Mouse (Mus musculus): ENCODE measurements around the gene Iqsec2.

The Iqsec2 gene

DNA sequence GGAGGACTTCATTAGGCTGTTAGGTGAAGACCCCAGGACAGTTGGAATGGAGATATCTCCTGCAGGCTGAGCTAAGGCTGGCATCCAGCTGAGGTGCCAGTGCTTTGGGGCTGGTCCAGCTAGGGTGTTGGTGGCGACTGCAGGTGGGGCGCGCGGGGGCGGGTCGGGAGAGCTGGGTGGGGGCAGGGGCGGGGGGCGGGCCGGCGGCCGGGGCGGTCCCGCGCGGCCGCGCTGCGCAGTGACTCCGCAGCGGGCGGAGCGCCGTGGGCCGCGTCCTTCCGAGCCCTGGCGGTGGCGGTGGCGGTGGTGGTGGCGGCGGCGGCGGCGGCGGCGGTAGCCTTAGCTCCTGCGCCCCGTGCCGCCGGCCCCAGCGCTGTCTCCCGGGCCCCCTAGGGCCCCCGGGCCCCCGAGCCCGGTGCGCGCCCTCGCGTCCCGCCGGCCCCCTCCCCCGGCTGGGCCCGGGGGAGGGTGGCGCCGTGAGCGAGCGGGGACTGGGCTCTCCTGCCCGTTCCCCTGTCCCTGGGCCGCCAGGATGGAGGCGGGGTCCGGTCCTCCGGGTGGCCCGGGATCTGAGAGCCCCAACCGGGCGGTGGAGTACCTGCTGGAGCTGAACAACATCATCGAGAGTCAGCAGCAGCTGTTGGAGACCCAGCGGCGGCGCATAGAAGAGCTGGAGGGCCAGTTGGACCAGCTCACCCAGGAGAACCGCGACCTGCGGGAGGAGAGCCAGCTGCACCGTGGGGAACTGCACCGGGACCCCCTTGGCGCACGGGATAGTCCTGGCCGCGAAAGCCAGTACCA, at the start of gene Iqsec2:
Gene Iqsec2, plus strand, starts transcription at position 328 of the 801 bp plus-strand sequence.
- no peak for DNase-seq (ENCODE audit: low spot score)

DNA sequence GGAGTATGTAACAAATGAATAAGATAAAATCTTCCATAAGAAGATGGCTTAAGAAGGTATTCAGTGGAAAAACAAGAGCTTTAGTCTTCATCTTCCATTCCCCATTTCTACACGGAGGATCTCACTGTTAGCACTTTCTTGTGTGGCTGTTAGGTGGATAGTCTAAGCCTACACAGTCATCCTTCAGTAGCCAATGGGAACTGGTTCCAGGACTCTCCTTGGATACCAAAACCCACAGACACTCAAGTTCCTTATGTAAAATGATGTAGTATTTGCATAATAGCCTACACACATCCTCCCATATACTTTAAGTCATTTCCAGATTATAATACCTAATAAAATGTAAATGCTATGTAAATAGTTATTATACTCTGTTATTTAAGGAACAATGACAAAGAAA, 46.5 kb upstream of the Iqsec2 start:
- no peak for DNase-seq (ENCODE audit: low spot score)

DNA sequence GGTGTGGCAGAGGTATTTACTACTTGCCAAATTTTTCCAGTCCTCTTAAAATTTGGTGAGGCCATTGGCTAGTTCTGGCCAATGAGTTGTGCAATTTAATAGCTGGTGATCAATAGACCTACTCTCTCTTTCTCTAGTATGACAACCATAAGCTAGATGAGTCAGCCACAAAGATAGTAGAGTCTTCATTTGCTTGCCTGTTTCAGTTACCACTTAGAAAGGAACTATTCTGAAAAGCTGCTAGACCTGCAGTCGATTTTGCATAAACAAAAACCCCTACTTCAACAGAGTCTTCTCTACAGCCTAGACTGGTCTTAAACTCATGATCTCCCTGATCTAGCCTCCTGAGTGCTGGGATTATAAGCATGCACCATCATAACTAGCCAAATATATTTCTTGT, 22.4 kb upstream of the Iqsec2 start:
- no peak for DNase-seq (ENCODE audit: low spot score)

DNA sequence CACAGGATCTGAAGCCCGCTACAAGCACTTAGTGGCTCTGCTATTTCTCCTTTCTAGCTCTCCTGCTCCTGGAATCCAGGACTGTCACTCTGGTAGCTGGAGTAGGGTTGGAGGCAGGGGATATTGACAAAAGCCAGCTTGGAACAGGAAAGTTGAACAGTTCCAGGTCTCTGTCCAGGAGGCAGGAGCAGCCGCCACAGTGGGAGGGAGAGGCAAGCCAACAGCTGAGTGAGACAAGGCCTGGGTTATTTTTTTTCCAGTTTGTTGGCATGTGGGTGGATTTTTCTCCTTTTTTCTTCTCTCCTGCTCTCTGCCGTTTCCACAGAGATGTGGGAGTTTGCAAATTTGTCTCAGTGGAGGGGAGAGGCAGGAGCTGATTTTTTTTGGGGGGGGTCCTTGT, 13.3 kb upstream of the Iqsec2 start:
- no peak for DNase-seq (ENCODE audit: low spot score)

DNA sequence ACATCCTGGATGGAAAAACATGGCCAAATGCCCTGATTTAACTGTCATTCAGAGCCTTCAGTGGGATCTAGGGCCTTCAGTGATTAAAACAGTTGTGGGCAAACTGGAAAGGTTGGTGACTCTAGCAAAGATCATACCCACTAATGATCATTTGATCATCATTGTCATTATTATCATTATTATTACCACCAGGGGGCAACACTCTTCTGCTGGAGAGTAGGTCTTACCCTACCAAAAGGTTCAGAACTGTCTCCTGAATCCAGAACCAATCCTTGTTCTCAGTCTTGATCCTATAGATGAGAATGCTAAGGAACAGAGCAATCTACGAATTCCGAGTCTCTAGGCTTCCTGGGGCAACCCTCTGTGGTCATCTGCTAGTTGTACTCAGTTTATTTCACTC, 12.0 kb upstream of the Iqsec2 start:
- DNase-seq (ENCODE audit: low spot score), result no peak

DNA sequence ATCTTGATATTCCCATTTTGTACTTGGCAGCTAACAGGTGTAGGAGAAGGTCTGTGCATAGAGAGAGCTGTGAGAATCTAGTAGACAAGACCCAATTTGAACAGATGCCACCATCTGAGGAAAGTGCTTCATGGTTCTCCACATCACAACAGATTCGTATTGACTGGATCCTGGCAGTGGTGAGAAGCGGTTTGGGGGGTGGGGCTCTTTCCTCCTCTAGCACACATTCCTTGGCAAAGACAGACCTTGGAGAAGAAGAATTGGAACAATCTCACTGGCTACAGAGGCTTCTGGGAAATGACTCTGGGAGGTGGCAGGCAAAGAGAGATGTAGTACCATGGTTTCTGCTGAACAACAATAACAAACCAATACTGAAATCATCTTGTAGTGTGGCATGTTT, 8.9 kb upstream of the Iqsec2 start:
- no peak for DNase-seq (ENCODE audit: low spot score)

DNA sequence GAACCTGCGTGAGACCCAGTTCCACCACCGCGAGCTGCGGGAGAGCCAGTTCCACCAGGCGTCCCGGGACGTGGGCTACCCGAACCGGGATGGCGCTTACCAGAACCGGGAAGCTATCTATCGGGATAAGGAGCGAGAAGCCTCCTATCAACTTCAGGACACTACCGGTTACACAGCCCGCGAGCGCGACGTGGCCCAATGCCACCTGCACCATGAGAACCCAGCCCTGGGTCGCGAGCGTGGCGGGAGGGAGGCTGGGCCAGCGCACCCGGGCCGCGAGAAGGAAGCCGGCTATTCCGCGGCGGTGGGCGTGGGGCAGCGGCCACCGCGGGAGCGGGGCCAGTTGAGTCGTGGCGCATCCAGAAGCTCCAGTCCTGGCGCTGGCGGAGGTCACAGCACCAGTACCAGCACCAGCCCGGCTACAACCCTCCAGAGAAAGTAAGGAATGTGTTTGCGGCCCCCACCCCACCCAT, 710 bp downstream of the Iqsec2 start:
- no peak for DNase-seq (ENCODE audit: low spot score)

DNA sequence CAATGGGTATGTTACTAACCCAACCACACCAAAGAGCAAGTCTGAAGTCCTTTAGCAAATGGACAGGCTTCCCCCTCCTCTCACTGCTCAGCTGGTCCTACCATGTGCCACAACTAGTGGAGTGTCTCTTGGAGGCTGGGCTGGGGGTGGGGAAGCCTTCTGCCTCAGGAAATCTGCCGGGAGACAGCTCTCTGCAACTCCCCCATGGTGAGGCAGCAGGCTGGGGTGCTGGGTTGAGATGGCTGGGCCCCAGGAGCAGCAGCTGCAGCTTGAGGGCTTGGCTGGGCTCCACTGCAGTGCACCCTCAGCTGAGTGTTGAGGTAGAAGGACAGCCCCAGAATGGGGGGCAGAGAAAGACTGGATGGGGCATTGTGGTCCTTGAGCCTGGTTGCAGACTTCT, 2.1 kb downstream of the Iqsec2 start:
- no peak for DNase-seq (ENCODE audit: low spot score)

DNA sequence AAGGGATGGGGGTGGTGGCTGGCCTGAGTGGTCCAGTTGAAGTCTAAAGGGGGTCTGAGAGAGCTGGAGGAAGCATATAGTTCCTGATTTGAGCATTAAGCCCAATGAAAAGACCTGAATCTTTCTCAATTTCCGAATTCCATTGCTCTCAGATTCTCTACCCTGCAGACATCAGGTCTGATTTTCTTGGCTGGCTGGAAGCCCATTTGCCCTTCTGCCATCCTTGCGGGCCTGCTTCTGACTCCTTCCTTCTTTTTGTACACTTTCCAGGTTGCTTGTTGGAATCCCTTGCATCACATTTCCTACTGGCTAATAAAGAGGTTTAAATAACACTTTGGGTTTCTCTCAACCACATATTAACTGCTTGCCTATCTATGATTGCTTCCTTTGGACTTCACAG, 2.6 kb downstream of the Iqsec2 start:
- no peak for DNase-seq (ENCODE audit: low spot score)

DNA sequence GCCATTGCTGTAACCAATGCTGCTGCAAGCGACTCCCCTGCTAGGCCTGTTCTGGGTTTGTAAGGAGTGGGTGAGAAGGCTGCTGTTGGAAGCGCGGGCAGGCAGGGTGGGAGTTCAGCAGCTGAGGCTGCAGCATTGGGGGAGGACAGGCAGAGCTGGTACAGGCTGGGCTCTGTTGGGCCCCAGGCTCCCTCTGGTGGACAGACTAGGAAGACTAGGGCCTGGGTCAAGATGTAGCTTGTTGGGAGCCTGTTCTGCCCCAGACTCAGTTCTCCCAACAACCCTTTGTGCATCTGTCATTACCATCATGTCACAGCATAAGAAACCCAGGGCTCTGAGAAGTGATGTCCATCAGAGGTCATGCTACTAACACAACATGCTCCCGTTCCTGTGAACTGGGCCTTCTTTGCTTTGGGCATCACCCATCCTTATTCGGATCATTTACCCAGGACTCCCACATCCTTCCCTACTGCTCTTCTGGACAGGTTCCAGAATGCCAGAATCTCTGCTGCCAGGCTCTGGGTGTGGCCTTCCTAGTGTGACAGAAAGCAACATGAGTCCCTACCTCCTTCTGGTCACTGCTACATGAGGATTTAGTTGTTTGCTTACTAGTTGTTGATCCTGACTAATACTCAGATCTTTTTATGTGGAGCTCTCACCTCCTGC, 3.5 kb downstream of the Iqsec2 start:
- peak; percentile 57 for DNase-seq (ENCODE audit: low spot score)

DNA sequence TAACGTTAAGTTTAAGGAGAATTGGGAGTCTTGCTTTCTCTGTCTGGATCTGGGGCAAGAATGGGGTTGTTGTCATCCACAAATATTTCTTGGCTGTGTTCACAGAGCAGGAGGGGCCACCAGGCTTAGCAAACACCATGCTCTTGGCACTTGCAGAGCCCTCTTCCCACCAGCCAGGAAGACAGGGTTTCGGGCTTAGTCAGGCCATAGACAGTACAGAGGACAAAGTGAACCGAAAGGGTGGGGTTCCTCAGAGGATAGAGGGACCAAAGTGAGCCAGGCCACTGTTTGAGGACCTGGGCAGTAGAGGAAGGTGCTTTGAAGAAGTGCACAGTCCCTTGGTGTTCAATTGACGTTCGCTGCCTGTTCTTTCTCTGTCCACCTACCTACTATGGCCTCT, 4.6 kb downstream of the Iqsec2 start:
- peak; percentile 46 for DNase-seq (ENCODE audit: low spot score)

DNA sequence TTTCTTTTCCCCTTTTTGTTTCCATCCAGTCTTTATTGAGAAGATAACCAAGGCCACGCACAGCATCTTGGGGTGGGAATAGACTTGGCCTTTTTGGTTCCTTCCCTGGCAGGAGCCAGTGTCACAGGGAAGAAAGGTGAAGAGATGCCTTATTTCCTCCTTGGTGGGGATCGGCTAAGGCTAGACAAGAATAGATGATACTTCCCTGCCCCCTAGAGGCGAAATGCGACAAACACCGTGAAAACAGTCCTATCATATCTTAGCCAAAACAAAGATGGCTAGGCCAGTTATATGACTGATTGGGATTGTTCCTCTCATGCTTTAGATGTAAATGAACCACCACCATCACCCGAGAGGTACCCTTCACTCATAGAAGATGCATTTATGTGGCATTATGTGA, 7.6 kb downstream of the Iqsec2 start:
- peak; percentile 71 for DNase-seq (ENCODE audit: low spot score)

DNA sequence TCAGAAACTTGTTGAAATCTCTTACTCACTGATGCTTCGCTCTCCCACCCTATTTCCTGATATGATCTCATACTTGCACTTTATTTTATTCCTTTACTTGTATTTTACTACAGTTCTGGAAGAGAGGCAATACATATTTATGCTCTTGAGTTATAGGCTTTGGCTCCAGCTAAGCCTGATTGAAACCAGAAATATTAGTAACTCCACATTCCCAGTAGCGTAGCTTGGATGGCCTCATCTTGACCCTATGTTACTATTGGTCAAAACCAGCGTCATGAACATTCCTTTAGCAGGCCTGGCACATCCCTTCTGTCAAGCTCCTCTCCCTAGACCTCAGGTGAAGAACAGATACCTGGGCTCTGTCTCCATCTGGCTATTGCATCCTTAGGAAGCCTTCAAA, 14.2 kb downstream of the Iqsec2 start:
- DNase-seq (ENCODE audit: low spot score), result no peak

DNA sequence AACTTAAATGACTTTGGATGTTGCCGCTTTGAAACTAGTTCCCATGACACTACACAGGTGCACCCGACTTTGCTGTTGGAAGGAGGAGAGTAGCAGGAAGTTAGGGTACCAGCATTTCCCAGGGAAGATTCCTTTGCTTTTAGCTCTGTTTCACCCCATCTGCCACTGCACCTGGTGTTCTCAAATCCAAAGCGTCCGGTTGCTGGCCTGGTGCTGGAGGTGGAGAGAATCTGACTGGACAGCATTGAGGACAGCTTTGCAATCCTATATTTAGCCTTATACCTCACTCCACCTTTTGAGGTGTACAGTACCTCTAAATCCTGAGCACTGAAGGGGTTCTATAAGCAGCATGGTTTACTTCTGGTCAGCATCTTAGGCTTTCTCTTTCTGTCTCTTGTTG, 17.3 kb downstream of the Iqsec2 start:
- no peak for DNase-seq (ENCODE audit: low spot score)

DNA sequence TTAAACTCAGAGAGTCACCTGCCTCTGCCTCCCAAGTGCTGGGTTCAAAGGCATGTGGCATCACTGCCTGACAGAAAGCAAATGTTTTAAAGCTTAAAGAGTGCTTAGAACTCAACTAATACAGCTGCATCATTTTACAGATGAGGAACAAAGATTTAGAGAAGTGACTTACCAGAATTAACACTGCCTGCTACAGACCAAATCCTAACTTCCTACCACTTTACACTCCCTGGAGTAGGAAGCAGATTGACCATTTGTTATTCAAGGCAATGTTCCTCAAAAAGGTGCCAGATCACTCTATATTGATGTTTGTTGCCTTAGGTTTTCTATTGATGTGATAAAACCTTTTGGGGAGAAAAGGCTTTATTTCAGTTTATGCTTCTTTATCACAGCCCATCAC, 20.0 kb downstream of the Iqsec2 start:
- no peak for DNase-seq (ENCODE audit: low spot score)

DNA sequence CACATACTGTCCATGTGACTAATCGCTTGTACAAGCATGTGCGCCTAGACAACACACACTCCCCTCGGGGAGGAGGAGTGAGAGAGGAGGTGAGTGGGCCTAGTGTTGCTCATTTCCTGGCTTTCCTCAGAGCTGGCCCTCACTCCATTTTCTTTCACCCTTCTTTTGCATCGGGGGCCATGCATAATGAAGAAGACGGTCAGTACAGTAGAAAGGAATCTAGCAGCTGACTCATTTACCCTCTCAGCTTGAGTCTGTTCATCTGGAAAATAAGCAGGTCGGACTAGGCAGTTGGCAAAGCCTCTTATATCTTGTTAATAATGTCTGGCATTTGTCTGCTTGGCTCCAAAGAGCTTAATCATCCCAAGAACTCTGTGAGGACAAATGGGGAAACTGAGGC, 22.1 kb downstream of the Iqsec2 start:
- DNase-seq (ENCODE audit: low spot score), result no peak

DNA sequence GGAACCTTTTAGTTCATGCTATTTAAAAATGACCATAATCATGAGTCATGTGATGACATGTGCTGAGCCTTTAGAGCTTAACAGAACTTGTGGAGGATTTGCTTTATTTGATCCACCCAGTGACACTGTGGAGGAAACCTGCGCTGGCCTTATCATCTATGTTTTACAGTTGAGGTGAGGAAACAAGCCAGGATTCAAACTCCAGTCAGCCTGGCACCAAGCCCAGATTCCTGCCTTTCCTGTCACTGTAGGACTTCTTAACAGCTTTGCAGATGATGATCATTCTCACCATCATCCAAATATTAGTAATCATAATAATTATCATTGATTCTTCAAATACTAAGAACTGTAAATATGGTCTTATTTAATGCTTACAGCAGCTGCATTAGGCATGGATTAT, 24.5 kb downstream of the Iqsec2 start:
- no peak for DNase-seq (ENCODE audit: low spot score)

DNA sequence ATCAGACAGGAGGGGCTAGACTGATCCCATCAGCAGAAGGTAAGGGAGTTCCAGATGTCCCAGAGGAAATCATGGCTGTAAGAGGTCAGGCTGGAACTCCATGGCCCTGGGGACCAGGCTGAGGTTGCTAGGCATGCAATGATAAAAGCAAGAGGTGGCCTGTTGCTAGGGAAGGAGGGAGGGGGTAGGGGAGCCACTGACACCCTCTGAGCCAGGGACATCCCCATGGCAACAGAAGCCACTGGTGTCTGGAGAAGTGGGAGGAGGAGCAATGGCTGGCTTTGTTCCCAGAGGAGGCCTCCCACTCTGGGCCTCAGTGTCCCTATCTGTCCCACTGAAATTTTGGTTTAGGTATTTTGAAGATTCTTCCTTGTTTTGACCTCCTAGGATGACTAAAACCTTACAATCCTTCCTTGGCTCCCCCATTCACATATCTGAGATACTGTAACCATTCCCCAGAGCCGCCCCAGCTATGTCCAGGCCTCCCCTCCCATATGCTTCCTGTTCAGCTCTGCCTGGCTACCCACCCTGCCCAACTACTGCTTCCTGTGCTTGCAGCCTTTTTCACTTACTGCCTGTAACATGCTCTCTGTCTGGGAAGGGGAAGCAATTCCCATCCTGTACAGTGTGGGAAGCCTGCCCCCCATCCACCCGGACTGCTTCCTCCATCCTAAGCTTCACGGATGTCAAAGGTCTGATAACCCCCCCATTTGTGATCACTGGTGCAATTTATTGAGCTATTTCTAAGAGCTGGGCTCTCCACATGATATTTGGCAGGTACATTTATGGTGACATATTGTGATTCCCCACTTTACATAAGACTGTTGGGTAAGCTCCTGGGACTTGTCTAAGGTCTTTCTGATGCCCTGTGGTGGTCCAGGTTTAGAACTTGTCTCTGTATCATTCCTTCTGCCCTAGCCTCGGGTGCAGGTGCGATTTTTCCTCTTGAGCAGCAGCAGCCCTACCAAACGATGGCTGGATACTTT, 27.3 kb downstream of the Iqsec2 start:
- peak; percentile 4 for DNase-seq (ENCODE audit: low spot score)

DNA sequence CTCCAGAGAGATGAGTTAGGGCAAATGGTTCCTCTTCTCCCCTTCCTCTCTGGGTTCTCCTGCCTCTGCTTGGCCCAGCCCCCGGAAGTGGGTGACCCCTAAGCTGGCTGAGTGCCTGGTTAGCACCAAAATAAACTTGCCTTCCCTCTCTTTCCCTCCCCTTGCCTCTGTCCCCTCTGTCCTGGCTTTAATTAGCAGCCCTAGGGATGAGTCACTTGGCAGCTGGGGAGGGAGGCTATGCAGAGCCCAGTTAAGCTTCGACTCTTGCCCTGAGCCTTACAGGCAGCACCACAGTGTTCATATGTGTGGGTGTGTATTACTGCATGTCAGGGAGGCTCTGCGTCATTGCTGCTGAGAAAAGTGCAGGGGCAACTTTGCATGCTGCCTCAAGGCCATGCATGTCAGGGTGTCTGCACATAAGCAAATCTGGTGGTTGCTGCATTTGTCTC, 28.4 kb downstream of the Iqsec2 start:
- peak; percentile 72 for DNase-seq (ENCODE audit: low spot score)

DNA sequence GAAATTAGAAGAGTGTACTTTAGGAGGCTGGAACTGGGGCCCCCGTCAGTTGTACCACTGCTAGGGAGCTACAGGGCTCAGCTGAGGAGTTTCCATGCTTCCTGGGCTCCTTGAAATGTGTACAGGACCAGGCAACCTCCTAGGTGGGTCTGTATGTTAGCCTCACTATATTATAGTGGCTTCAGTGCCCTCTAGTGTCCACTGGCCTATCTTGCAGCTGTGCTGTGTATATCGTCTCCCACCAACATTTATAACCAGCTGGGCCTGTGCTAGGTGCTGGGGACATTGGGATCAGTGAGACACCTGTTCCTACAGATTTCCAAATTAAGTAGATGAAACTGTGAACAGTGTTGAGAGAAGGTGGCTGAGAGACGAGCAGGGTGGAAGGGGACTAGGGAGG, 31.2 kb downstream of the Iqsec2 start:
- DNase-seq (ENCODE audit: low spot score), result peak; percentile 39

DNA sequence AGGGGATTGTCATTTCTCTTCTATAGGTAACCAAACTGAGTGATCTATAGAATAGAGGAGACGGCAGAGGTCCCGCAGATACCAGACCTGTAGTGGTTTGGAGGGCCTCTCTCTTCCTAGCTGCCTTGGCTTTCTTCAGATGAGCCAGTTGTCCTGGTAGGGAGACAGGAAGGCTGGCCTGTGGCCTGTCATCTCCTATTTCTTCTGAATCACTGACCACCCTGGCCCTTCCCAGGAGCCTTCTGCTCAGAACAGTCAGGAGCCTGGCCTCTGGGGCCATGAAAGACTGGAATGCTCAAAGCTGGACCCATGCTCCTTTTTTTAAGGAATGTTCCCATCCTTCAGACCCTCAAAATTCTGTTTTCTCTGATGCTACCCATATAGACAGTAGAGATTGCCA, 33.8 kb downstream of the Iqsec2 start:
- no peak for DNase-seq (ENCODE audit: low spot score)

DNA sequence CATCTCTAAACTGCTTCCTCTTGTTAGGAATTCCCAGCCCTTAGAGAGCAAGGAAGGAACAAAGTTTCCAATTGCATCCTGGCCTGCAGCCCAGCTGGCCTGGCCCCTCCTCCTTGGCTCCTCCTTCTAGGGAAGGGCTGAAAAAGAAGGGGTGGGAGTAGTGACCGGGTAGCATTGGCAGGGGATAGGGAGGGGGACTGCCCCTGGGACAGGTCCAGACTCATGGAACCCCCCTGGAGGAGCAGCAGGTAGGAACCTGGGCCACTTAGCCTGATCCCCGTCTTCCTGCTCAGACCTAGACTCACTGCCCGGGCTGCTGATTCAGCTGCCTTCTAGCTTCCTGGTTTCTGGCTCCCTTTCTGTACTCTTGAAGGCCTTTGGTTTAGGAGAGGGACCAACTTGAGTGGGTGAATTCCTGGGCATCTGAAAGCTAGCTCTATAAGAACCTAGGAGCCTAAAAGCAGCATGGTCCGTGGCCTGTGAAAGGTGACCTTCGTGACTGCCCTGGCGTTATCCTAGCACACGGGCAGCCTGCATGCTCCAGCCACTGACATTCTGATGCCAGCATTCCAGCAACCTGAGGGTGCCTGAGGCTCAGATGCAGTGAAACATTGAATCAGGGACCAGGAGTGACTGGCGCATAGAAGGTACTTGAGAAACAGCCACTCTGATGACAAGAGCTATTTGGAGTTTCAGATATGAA, 34.9 kb downstream of the Iqsec2 start:
- DNase-seq (ENCODE audit: low spot score), result peak; percentile 73

Measured in adipocyte (in vitro differentiated cells).